Mouse (Mus musculus) cortical plate, adult 2 months (tissue): Measurements from ENCODE around the gene Krtap17-1. TPM values are rescaled to one million over a fixed set of nuclear protein-coding genes. Genes with fewer than 3 reads are reported as not detected.

Experiments
- H3K27ac ChIP-seq: fragments of 200-500 bp; 2 replicates; pipeline ENCODE4 v1.5.1; 2012; ENCODE audit warnings: low read length, control low read depth, inconsistent platforms; ENCODE audit not compliant: insufficient read depth
- H3K4me1 ChIP-seq: fragments of 200-500 bp; 2 replicates; pipeline ENCODE4 v1.6.1; 2011; ENCODE audit warnings: low read length; ENCODE audit not compliant: control insufficient read depth, insufficient read depth
- H3K4me3 ChIP-seq: fragments of 200-500 bp; 2 replicates; pipeline ENCODE4 v1.5.1; 2011; ENCODE audit warnings: mild to moderate bottlenecking, low read length, control low read depth; ENCODE audit not compliant: insufficient read depth
- CTCF ChIP-seq: fragments of 200-500 bp; IDR thresholded peaks from 2 replicates; pipeline ENCODE4 v1.5.1; 2011; ENCODE audit warnings: mild to moderate bottlenecking, control low read depth, low read length; ENCODE audit not compliant: insufficient read depth; ENCODE audit errors: extremely low read depth
- POLR2A ChIP-seq: fragments of 200-500 bp; IDR thresholded peaks from 2 replicates; pipeline ENCODE4 v1.6.1; 2011; ENCODE audit warnings: mild to moderate bottlenecking, low read length, control low read depth; ENCODE audit not compliant: insufficient read depth; ENCODE audit errors: extremely low read depth
- polyA plus RNA-seq: library from polyadenylated mRNA; depleted of rRNA; stranded (reverse); fragments of >200 nt; gene quantifications from 2 replicates; pipeline ENCODE4 v1.2.3, GENCODE M21; 2012; rRNA removed

The Krtap17-1 gene
- not detected in 2 replicates for polyA plus RNA-seq

- H3K27ac ChIP-seq: no peak within 1 kb of the TSS
- H3K4me3 ChIP-seq: no peak within 1 kb of the TSS
- H3K4me1 ChIP-seq: 0 out of 2 replicates have a peak, but pooled peaks cover 2% of the 10 kb centered on the region
- TF ChIP-seq CTCF (no peak), POLR2A (no peak)
Measured at GRCm38 (mm10) chr11:99993620-99994383, at the start of gene Krtap17-1. Gene Krtap17-1, minus strand, starts transcription at chr11:99993994.

GRCm38 (mm10) chr11:100041454-100041853, 47.7 kb upstream of the Krtap17-1 start, which contains the start of gene Krt34:
Gene Krt34, minus strand, starts transcription at chr11:100041554.
- H3K27ac ChIP-seq: no peak within 1 kb of the TSS
- TF ChIP-seq POLR2A: no peak
- no peak for TF ChIP-seq CTCF
- no peak within 1 kb of the TSS for H3K4me3 ChIP-seq
- H3K4me1 ChIP-seq: no peaks in the 10 kb centered on the region

- TF ChIP-seq POLR2A (no peak), CTCF (no peak)
- H3K27ac ChIP-seq: no peak within 1 kb of the TSS
- no peaks in the 10 kb centered on the region for H3K4me1 ChIP-seq
- H3K4me3 ChIP-seq: no peak within 1 kb of the TSS
Measured at GRCm38 (mm10) chr11:100029768-100030167, 36.0 kb upstream of the Krtap17-1 start, which contains the start of gene Krt33b. Gene Krt33b, minus strand, starts transcription at chr11:100029868.

GRCm38 (mm10) chr11:100021438-100021837, 27.6 kb upstream of the Krtap17-1 start:
- H3K4me1 ChIP-seq: no peaks in the 10 kb centered on the region; the same call in 1 of the 2 replicates
- no peak overlapping the region for H3K27ac ChIP-seq
- H3K4me3 ChIP-seq: no peak overlapping the region
- TF ChIP-seq POLR2A (no peak), CTCF (no peak)

- Histone ChIP-seq H3K27ac (no peak overlapping the region), H3K4me3 (no peak overlapping the region), H3K4me1 (no peaks in the 10 kb centered on the region; the same call in 1 of the 2 replicates)
- TF ChIP-seq CTCF: no peak
- TF ChIP-seq POLR2A: no peak
Measured at GRCm38 (mm10) chr11:100019466-100019865, 25.7 kb upstream of the Krtap17-1 start.

GRCm38 (mm10) chr11:100016112-100016511, 22.3 kb upstream of the Krtap17-1 start, which contains the start of gene Krt33a:
Gene Krt33a, minus strand, starts transcription at chr11:100016212.
- no peaks in the 10 kb centered on the region; the same call in 1 of the 2 replicates for H3K4me1 ChIP-seq
- no peak within 1 kb of the TSS for H3K4me3 ChIP-seq
- no peak within 1 kb of the TSS for H3K27ac ChIP-seq
- no peak for TF ChIP-seq CTCF
- no peak for TF ChIP-seq POLR2A

GRCm38 (mm10) chr11:100013691-100014171, 19.9 kb upstream of the Krtap17-1 start:
- TF ChIP-seq CTCF (no peak), POLR2A (no peak)
- no peaks in the 10 kb centered on the region for H3K4me1 ChIP-seq
- no peak overlapping the region for H3K4me3 ChIP-seq
- no peak overlapping the region for H3K27ac ChIP-seq

GRCm38 (mm10) chr11:100010682-100011081, 16.9 kb upstream of the Krtap17-1 start:
- Histone ChIP-seq H3K4me3 (no peak overlapping the region), H3K27ac (no peak overlapping the region), H3K4me1 (no peaks in the 10 kb centered on the region)
- no peak for TF ChIP-seq CTCF
- no peak for TF ChIP-seq POLR2A

- H3K27ac ChIP-seq: no peak overlapping the region
- no peak for TF ChIP-seq CTCF
- TF ChIP-seq POLR2A: no peak
- no peak overlapping the region for H3K4me3 ChIP-seq
- H3K4me1 ChIP-seq: no peaks in the 10 kb centered on the region
Measured at GRCm38 (mm10) chr11:100008336-100008735, 14.5 kb upstream of the Krtap17-1 start.

GRCm38 (mm10) chr11:100006624-100007023, 12.8 kb upstream of the Krtap17-1 start:
- H3K27ac ChIP-seq: no peak overlapping the region
- H3K4me1 ChIP-seq: no peaks in the 10 kb centered on the region
- no peak for TF ChIP-seq CTCF
- TF ChIP-seq POLR2A: no peak
- H3K4me3 ChIP-seq: no peak overlapping the region
